Mouse (Mus musculus) ES-E14 (cell line): ENCODE measurements at regions not wholly inside any gene's neighbourhood (a gene's known extent, or its start where the extent isn't known, plus 50 kb on each side); places are given as distances from the start of the nearest gene placed in this dataset.

ENCODE experiments used
- DNase-seq: peaks from one replicate; pipeline ENCODE4 v3.0.0-alpha.2; 2013; ENCODE audit warnings: low read depth, low spot score
- H3K27ac ChIP-seq: 2 replicates; pipeline ENCODE4 v1.5.1; 2012; ENCODE audit warnings: low read depth, mild to moderate bottlenecking, low read length, moderate library complexity, mixed read lengths; ENCODE audit not compliant: poor library complexity, insufficient read depth, severe bottlenecking
- H3K36me3 ChIP-seq: 2 replicates; pipeline ENCODE4 v1.6.1; 2012; ENCODE audit warnings: mild to moderate bottlenecking, low read length, moderate library complexity, mixed read lengths; ENCODE audit not compliant: control insufficient read depth, poor library complexity, insufficient read depth, severe bottlenecking
- H3K4me1 ChIP-seq, 2 experiments: fragments of 150-350 bp in 1 of 2; sonication (generic) in 1 of 2; 2 replicates each; pipeline ENCODE4 v1.6.1; 2012; ENCODE audit warnings: low read length in 2 of 2, mild to moderate bottlenecking in 1 of 2, mixed read lengths in 1 of 2; ENCODE audit not compliant: control insufficient read depth in 2 of 2, insufficient read depth in 2 of 2, poor library complexity in 1 of 2
- H3K4me3 ChIP-seq, 2 experiments: fragments of 150-350 bp in 1 of 2; sonication (generic) in 1 of 2; 2 replicates each; pipeline ENCODE4 v1.5.1; 2012; ENCODE audit warnings: low read length in 2 of 2, low read depth in 1 of 2, mild to moderate bottlenecking in 1 of 2, mixed read lengths in 1 of 2; ENCODE audit not compliant: insufficient read depth in 1 of 2, poor library complexity in 1 of 2, severe bottlenecking in 1 of 2
- H3K9ac ChIP-seq: 2 replicates; pipeline ENCODE4 v1.6.1; 2012; ENCODE audit warnings: low read depth, mild to moderate bottlenecking, low read length, mixed read lengths; ENCODE audit not compliant: poor library complexity, insufficient read depth, severe bottlenecking
- H3K9me3 ChIP-seq: fragments of 150-350 bp; sonication (generic); 2 replicates; pipeline ENCODE4 v1.6.1; 2012; ENCODE audit warnings: low read depth, mild to moderate bottlenecking, low read length; ENCODE audit not compliant: control insufficient read depth, insufficient read depth
- CHD2 ChIP-seq: IDR thresholded peaks from 2 replicates; pipeline ENCODE4 v1.6.1; 2014; ENCODE audit warnings: mild to moderate bottlenecking, low read depth, low read length, inconsistent platforms
- HCFC1 ChIP-seq: IDR thresholded peaks from 2 replicates; pipeline ENCODE4 v1.6.1; 2012; ENCODE audit warnings: low read length, inconsistent platforms, borderline replicate concordance; ENCODE audit not compliant: insufficient read depth
- MAFK ChIP-seq: IDR thresholded peaks from 2 replicates; pipeline ENCODE4 v1.6.1; 2014; ENCODE audit warnings: mild to moderate bottlenecking, low read depth, low read length, inconsistent platforms; ENCODE audit not compliant: insufficient read depth
- ZC3H11A ChIP-seq: IDR thresholded peaks from 2 replicates; pipeline ENCODE4 v1.6.1; 2012; ENCODE audit warnings: low read depth, mild to moderate bottlenecking, inconsistent platforms, low read length, borderline replicate concordance
- ZNF384 ChIP-seq: IDR thresholded peaks from 2 replicates; pipeline ENCODE4 v1.6.1; 2012; ENCODE audit warnings: low read depth, low read length, inconsistent platforms
- in situ Hi-C, 2 experiments: fragments of 600-800 bp; cut with MboI; formaldehyde crosslinking; loops; one replicate each; pipeline ENCODE4 v1.15.1; 2025; ENCODE audit warnings: low sequenced_read_pairs in 2 of 2, inconsistent platforms in 1 of 2; ENCODE audit not compliant: unreplicated experiment in 2 of 2

DNA sequence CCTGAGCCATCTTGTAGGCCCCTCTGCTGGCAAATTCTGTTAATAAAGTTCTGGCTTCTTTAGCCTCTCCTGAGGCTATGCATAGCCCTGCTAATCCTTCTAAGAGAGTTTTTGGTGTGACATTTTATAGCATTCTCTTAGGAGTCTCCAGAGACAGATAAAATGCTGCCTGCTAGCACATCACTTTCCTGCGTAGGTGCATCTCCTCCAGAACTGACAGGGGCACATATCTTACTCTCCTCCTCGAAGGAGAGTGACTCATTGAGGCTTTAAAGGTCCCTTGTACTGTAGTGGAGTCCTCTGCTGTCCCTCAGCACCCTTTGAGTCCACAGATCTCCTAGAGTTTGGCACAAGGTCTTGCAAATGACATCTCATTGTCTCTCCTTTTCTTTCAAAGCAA lies 132.6 kb upstream of the Zbtb20 start:
- no peaks in the 10 kb centered on the region for H3K9me3 ChIP-seq
- no peaks in the 10 kb centered on the region for H3K4me1 ChIP-seq
- H3K4me3 ChIP-seq, result no peak overlapping the region
- no peak overlapping the region for H3K9ac ChIP-seq
- H3K36me3 ChIP-seq, result no peaks in the 10 kb centered on the region
- no peak for DNase-seq
- no peak overlapping the region for H3K27ac ChIP-seq
- in situ Hi-C loops, result no loop called here
- TF ChIP-seq CHD2, result no peak
- no peak for TF ChIP-seq HCFC1
- no peak for TF ChIP-seq ZNF384
- no peak for TF ChIP-seq MAFK
- TF ChIP-seq ZC3H11A, result no peak

DNA sequence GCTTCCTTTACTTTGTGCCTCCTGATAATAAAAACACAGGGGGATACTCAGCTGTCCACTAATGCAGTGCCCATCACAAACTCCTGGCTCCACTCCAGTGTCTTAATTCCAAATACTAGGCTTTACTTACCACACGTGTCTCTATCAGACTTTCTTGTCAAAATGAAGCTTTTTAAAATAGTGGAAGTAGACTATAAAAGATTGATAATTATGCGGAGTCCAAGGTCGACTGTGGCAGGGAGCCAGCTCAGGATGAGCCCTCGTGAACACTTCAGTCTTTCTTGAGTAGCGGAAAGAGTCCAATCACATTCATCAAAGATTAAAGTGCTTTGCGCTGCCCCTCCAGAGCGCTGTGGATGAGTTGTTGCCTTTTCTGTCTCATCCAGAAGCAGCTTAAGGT lies 147.9 kb upstream of the Zbtb20 start:
- no peak overlapping the region for H3K27ac ChIP-seq
- no peak overlapping the region for H3K4me3 ChIP-seq
- no peak overlapping the region for H3K9ac ChIP-seq
- H3K9me3 ChIP-seq, result no peaks in the 10 kb centered on the region
- no peak for TF ChIP-seq ZC3H11A
- TF ChIP-seq CHD2, result no peak
- TF ChIP-seq ZNF384, result no peak
- TF ChIP-seq MAFK, result no peak
- no peak for TF ChIP-seq HCFC1
- in situ Hi-C loops, result no loop called here
- peaks cover 0 to 2% of the 10 kb centered on the region in 2 experiments; a peak in 1 of 4 replicates for H3K4me1 ChIP-seq
- no peak for DNase-seq
- no peaks in the 10 kb centered on the region for H3K36me3 ChIP-seq

GRCm38 (mm10) chr16:42719915-42720314 lies 155.8 kb upstream of the Zbtb20 start:
- Histone ChIP-seq H3K4me3 (no peak overlapping the region), H3K9me3 (no peaks in the 10 kb centered on the region), H3K9ac (no peak overlapping the region), H3K27ac (no peak overlapping the region), H3K4me1 (0 out of 4 replicates have a peak, but pooled peaks cover 0 to 1% of the 10 kb centered on the region in 2 experiments), H3K36me3 (no peaks in the 10 kb centered on the region)
- TF ChIP-seq MAFK, result no peak
- TF ChIP-seq CHD2, result no peak
- peak; percentile 68 for TF ChIP-seq ZNF384
- no peak for TF ChIP-seq ZC3H11A
- TF ChIP-seq HCFC1, result no peak
- in situ Hi-C loops, result no loop called here
- DNase-seq, result peak; percentile 24

- TF ChIP-seq ZNF384 (no peak), MAFK (no peak), CHD2 (no peak), HCFC1 (no peak), ZC3H11A (no peak)
- Histone ChIP-seq H3K9me3 (no peaks in the 10 kb centered on the region), H3K4me3 (no peak overlapping the region), H3K36me3 (no peaks in the 10 kb centered on the region), H3K27ac (no peak overlapping the region), H3K9ac (no peak overlapping the region), H3K4me1 (0 out of 4 replicates have a peak, but pooled peaks cover 0 to 1% of the 10 kb centered on the region in 2 experiments)
- in situ Hi-C loops, result no loop called here
- DNase-seq, result no peak
These were observed 157.2 kb upstream of the Zbtb20 start for GRCm38 (mm10) chr16:42718452-42718851.

- in situ Hi-C loops, result no loop called here
- Histone ChIP-seq H3K9ac (no peak overlapping the region), H3K4me1 (0 out of 4 replicates have a peak, but pooled peaks cover 0 to 1% of the 10 kb centered on the region in 2 experiments), H3K9me3 (no peaks in the 10 kb centered on the region), H3K4me3 (no peak overlapping the region), H3K27ac (no peak overlapping the region), H3K36me3 (no peaks in the 10 kb centered on the region)
- TF ChIP-seq MAFK (no peak), CHD2 (no peak), ZC3H11A (no peak), ZNF384 (no peak)
- DNase-seq, result no peak
These were observed 157.8 kb upstream of the Zbtb20 start for GRCm38 (mm10) chr16:42717828-42718412.
